Mouse (Mus musculus) testis, adult 2 months (tissue): ENCODE results near the gene Akap12. TPM values are rescaled to one million over a fixed set of nuclear protein-coding genes. Genes with fewer than 3 reads are reported as not detected.

Source experiments
- H3K27ac ChIP-seq: fragments of 200-500 bp; 2 replicates; pipeline ENCODE4 v1.5.1; 2012; ENCODE audit warnings: low read depth, low read length; ENCODE audit not compliant: control insufficient read depth, insufficient read depth
- H3K27me3 ChIP-seq: fragments of 200-500 bp; 2 replicates; pipeline ENCODE4 v1.6.1; 2012; ENCODE audit warnings: mild to moderate bottlenecking, low read length, moderate library complexity; ENCODE audit not compliant: control insufficient read depth, insufficient read depth
- H3K36me3 ChIP-seq: fragments of 200-500 bp; 2 replicates; pipeline ENCODE4 v1.6.1; 2012; ENCODE audit warnings: mild to moderate bottlenecking, low read length; ENCODE audit not compliant: control insufficient read depth, insufficient read depth
- H3K4me1 ChIP-seq: fragments of 200-500 bp; 2 replicates; pipeline ENCODE4 v1.6.1; 2012; ENCODE audit warnings: low read length; ENCODE audit not compliant: control insufficient read depth, insufficient read depth
- H3K4me3 ChIP-seq: fragments of 200-500 bp; 2 replicates; pipeline ENCODE4 v1.5.1; 2012; ENCODE audit warnings: low read depth, mild to moderate bottlenecking, low read length, moderate library complexity, mixed read lengths; ENCODE audit not compliant: control insufficient read depth
- CTCF ChIP-seq: fragments of 200-500 bp; IDR thresholded peaks from 2 replicates; pipeline ENCODE4 v1.5.1; 2012; ENCODE audit warnings: low read depth, mild to moderate bottlenecking, inconsistent platforms, low read length, moderate library complexity; ENCODE audit not compliant: control insufficient read depth, insufficient read depth, insufficient replicate concordance
- POLR2A ChIP-seq: fragments of 200-500 bp; IDR thresholded peaks from 2 replicates; pipeline ENCODE4 v1.6.1; 2012; ENCODE audit warnings: low read depth, mild to moderate bottlenecking, inconsistent platforms, low read length, moderate library complexity; ENCODE audit not compliant: control insufficient read depth
- polyA plus RNA-seq: library from polyadenylated mRNA; depleted of rRNA; stranded (reverse); fragments of >200 nt; gene quantifications from 2 replicates; pipeline ENCODE4 v1.2.3, GENCODE M21; 2012; rRNA removed

Akap12 gene
- polyA plus RNA-seq, 1 experiment = 446 TPM

GRCm38 (mm10) chr10:4405511-4405910 lies 139.3 kb downstream of the Akap12 start:
- H3K27ac ChIP-seq = no peak overlapping the region
- H3K36me3 ChIP-seq = no peaks in the 10 kb centered on the region
- H3K4me3 ChIP-seq = no peak overlapping the region
- H3K27me3 ChIP-seq = no peaks in the 10 kb centered on the region
- TF ChIP-seq POLR2A (no peak), CTCF (no peak)
- H3K4me1 ChIP-seq = no peaks in the 10 kb centered on the region

GRCm38 (mm10) chr10:4407191-4407590 lies 141.0 kb downstream of the Akap12 start:
- TF ChIP-seq POLR2A = no peak
- no peak for TF ChIP-seq CTCF
- Histone ChIP-seq H3K4me3 (no peak overlapping the region), H3K27ac (no peak overlapping the region), H3K36me3 (no peaks in the 10 kb centered on the region), H3K4me1 (no peaks in the 10 kb centered on the region), H3K27me3 (no peaks in the 10 kb centered on the region)

Other genes starting within 250 kb of the Akap12 start
- 2.3 TPM in 2 replicates for gene Zbtb2, start 121.7 kb downstream of the Akap12 start, polyA plus RNA-seq
- 115 and 118 TPM in 2 replicates for gene Rmnd1, start 166.0 kb downstream of the Akap12 start, polyA plus RNA-seq
- 57.2 and 58.6 TPM in 2 replicates for gene Armt1, start 166.1 kb downstream of the Akap12 start, polyA plus RNA-seq
- gene Ccdc170, start 216.1 kb downstream of the Akap12 start, polyA plus RNA-seq = 0.53 and 0.93 TPM in 2 replicates